Mouse (Mus musculus) heart, adult 2 months (tissue): ENCODE results near the gene Olfr692. TPM values are rescaled to one million over a fixed set of nuclear protein-coding genes. Genes with fewer than 3 reads are reported as not detected.
"Not testable (repeated sequence)": the region's sequence is repeated elsewhere in the genome, so short reads cannot be mapped to it uniquely, and the experiment has no call there.

Experiments
- DNase-seq, 2 experiments: peaks; one replicate each; pipeline ENCODE4 v3.0.0; 2021
- H3K27ac ChIP-seq: fragments of 200-600 bp; 2 replicates; pipeline ENCODE4 v1.8.1; 2022
- H3K27me3 ChIP-seq: fragments of 200-500 bp; 2 replicates; pipeline ENCODE4 v1.6.1; 2012; ENCODE audit warnings: mild to moderate bottlenecking, low read length, inconsistent platforms, mixed read lengths; ENCODE audit not compliant: control insufficient read depth, insufficient read depth
- H3K36me3 ChIP-seq: fragments of 200-500 bp; 2 replicates; pipeline ENCODE4 v1.6.1; 2012; ENCODE audit warnings: low read length, inconsistent platforms; ENCODE audit not compliant: control insufficient read depth, insufficient read depth
- H3K4me1 ChIP-seq: fragments of 200-500 bp; 2 replicates; pipeline ENCODE4 v1.6.1; 2011; ENCODE audit warnings: low read length; ENCODE audit not compliant: control insufficient read depth, insufficient read depth
- H3K4me3 ChIP-seq: fragments of 200-600 bp; 2 replicates; pipeline ENCODE4 v1.8.1; 2022
- H3K79me2 ChIP-seq: fragments of 200-500 bp; replicated peaks from 2 replicates; pipeline ENCODE4 v1.6.1; 2012; ENCODE audit warnings: mild to moderate bottlenecking, inconsistent platforms, low read length, moderate library complexity, mixed read lengths; ENCODE audit not compliant: control insufficient read depth, insufficient read depth
- H3K9ac ChIP-seq: fragments of 200-500 bp; 2 replicates; pipeline ENCODE4 v1.6.1; 2012; ENCODE audit warnings: low read depth, mild to moderate bottlenecking, control low read depth, inconsistent platforms, low read length, mixed read lengths
- CTCF ChIP-seq: fragments of 200-600 bp; IDR thresholded peaks from 2 replicates; pipeline ENCODE4 v1.8.1; 2022; ENCODE audit warnings: antibody characterized with exemption, mild to moderate bottlenecking, moderate library complexity
- EP300 ChIP-seq: fragments of 200-500 bp; IDR thresholded peaks from 2 replicates; pipeline ENCODE4 v1.6.1; 2011; ENCODE audit warnings: low read depth, low read length, control low read depth; ENCODE audit not compliant: insufficient read depth
- POLR2A ChIP-seq: fragments of 200-500 bp; IDR thresholded peaks from 2 replicates; pipeline ENCODE4 v1.6.1; 2011; ENCODE audit warnings: mild to moderate bottlenecking, low read depth, low read length, control low read depth; ENCODE audit not compliant: insufficient read depth
- WGBS: fragments of 180-500 bp; shearing (Covaris S2); methylation state at CpG from one replicate; pipeline ENCODE4 v1.1.7; 2018; 5-methylcytosine and 5-hydroxymethylcytosine counted together
- intact Hi-C: fragments of 180-260 bp; cut with DNase I; formaldehyde crosslinking; loops from one replicate; pipeline ENCODE4 v1.15.1; 2025
- polyA plus RNA-seq: library from polyadenylated mRNA; depleted of rRNA; stranded (reverse); fragments of >200 nt; gene quantifications from 2 replicates; pipeline ENCODE4 v1.2.3, GENCODE M21; 2012; rRNA removed
- total RNA-seq, 2 experiments: library from RNA; stranded (reverse); gene quantifications; 2 replicates each; pipeline ENCODE4 v1.2.3; 2021

The Olfr692 gene
- total and polyA plus RNA-seq, 3 experiments, result not detected

DNA sequence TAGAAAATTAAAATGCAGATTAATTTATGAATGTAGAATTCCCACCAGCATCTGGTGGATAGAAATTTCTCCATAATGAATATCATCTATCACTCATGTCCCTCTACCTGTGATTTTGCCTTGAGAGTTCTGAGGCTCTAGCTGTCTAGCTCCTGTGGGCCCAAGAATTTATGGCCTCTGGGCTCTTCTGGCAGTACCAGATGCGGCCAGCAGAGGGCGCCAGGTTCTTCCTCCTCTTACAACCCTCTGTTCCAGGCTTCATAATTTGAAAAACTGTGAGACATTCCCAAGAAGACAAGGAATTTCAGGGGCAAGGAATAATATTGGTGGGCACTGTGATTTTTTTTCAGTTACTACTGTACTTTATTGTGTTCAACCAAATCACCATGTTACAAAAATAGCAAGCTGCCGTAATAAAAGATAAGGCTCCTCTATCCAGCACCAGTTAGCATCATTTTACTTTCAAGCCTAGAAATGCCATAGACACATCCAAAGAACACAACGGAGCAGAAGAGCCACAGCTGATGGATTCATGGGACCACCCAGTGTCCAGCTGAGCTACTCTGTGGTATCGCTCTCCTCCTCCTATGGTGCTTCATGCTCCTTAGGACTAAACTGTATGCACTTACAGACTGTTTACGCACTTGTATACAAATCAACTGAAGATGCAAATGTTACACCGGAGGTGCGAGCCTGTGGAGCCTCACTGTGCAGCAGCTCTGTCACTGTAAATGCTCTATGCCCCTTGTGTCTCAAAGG, 44.0 kb downstream of the Olfr692 start:
- H3K4me3 ChIP-seq, H3K9ac ChIP-seq, H3K27me3 ChIP-seq, H3K27ac ChIP-seq, H3K79me2 ChIP-seq, H3K36me3 ChIP-seq, H3K4me1 ChIP-seq: not testable (repeated sequence)
- peak; percentile 58 to 87 for DNase-seq
- TF ChIP-seq CTCF (peak; percentile 96), EP300 (0 out of 2 replicates have a peak, but pooled peaks have one; percentile 32)
- 45% methylated on average over 8 of the region's 8 CpGs for WGBS
- intact Hi-C loops, result loop anchor here (1.0 to 10.0 kb wide), 4 partner anchors 66 to 240 kb away; partner anchors contain the start of gene Hpx

DNA sequence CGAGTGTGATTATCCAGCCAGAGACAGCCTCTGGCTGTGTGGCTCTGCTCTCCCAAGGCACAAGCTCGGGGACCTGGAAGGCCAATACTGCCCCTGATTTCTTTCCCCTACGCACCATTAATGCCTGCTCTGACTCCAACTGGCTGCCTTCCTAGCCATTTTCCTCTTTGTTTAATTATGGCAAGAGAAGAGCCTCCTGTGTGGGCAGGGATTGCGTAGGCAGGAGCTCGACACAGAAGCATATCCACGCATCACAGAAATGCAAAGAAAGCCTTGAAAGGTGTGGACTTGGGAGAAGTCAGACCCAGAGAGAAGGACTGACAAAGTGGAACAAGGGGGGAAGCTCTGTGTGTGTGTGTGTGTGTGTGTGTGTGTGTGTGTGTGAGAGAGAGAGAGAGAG, 46.4 kb downstream of the Olfr692 start:
- TF ChIP-seq POLR2A (no peak), CTCF (no peak), EP300 (no peak)
- Histone ChIP-seq H3K4me1 (no peaks in the 10 kb centered on the region), H3K79me2 (no peaks in the 10 kb centered on the region), H3K36me3 (no peaks in the 10 kb centered on the region), H3K9ac (no peak overlapping the region), H3K4me3 (no peak overlapping the region), H3K27me3 (no peaks in the 10 kb centered on the region), H3K27ac (no peak overlapping the region)
- 66% methylated on average over 6 of the region's 6 CpGs for WGBS
- intact Hi-C loops, result loop anchor here (5.0 to 10.0 kb wide), 2 partner anchors 190 to 242 kb away; partner anchors contain the start of gene Hpx
- no peak for DNase-seq

DNA sequence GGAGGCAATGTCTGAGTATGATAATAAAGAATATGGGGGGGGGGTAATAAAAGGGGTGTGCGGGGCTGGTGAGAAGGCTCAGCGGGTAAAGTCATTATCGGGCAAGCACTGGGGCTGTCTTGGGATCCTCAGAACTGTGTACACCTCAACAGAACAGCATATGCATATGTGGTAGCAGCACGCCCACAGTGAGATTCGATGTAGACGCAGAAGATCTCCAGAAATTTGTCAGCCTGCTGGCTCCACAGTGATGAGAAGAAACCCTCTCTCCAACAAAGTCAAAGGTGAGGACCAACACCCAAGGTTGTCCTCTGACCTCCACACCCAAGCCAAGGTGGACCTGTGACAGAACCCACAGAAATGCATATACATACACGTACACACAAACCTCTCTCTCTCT, 48.5 kb downstream of the Olfr692 start:
- intact Hi-C loops, result loop anchor here (10.0 kb wide), 1 partner anchor 188 kb away; the partner anchor contains the start of gene Hpx
- 89% methylated on average over 7 of the region's 7 CpGs for WGBS
- no peak overlapping the region for H3K4me3 ChIP-seq
- no peaks in the 10 kb centered on the region for H3K36me3 ChIP-seq
- no peak overlapping the region for H3K9ac ChIP-seq
- DNase-seq, result no peak
- H3K4me1 ChIP-seq, result no peaks in the 10 kb centered on the region
- H3K27ac ChIP-seq, result no peak overlapping the region
- TF ChIP-seq CTCF (no peak), POLR2A (no peak), EP300 (no peak)
- H3K27me3 ChIP-seq, result no peaks in the 10 kb centered on the region
- no peaks in the 10 kb centered on the region for H3K79me2 ChIP-seq

DNA sequence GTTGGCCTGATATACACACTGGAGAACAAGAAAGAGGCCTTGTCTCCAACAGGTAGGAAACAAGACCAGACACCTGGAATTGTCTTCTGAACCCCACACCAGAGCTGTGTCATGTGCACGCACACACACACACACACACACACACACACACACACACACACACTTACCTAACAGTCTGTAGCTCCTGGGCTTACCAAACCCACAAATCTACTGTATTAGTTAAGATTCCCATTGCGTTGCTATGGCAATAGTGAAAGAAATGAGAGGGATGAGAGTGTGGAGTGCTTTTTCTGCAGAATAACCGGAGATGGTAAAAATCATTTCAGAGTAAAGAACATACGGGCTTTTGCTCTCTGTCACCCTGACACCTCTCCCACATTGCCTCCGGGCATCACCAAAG, 50.1 kb downstream of the Olfr692 start:
- H3K36me3 ChIP-seq, result no peaks in the 10 kb centered on the region
- no peaks in the 10 kb centered on the region for H3K4me1 ChIP-seq
- no peak for DNase-seq
- TF ChIP-seq POLR2A, result no peak
- no peak overlapping the region for H3K9ac ChIP-seq
- H3K79me2 ChIP-seq, result no peaks in the 10 kb centered on the region
- H3K27me3 ChIP-seq, result no peaks in the 10 kb centered on the region
- intact Hi-C loops, result loop anchor here (10.0 kb wide), 1 partner anchor 187 kb away; the partner anchor contains the start of gene Hpx
- 79% methylated on average over 5 of the region's 5 CpGs for WGBS
- H3K4me3 ChIP-seq, result no peak overlapping the region
- no peak overlapping the region for H3K27ac ChIP-seq

Other genes starting within 250 kb of the Olfr692 start
- not detected for gene Olfr683, start 221.2 kb upstream of the Olfr692 start, total RNA-seq
- gene Olfr683, start 221.2 kb upstream of the Olfr692 start, polyA plus RNA-seq, result not detected in 2 replicates
- not detected for gene Olfr684, start 204.6 kb upstream of the Olfr692 start, total RNA-seq
- gene Olfr684, start 204.6 kb upstream of the Olfr692 start, polyA plus RNA-seq, result not detected in 2 replicates
- not detected for gene Olfr685, start 182.2 kb upstream of the Olfr692 start, total RNA-seq
- gene Olfr685, start 182.2 kb upstream of the Olfr692 start, polyA plus RNA-seq, result not detected in 2 replicates
- gene Olfr686, start 160.7 kb upstream of the Olfr692 start, total RNA-seq, result not detected
- gene Olfr686, start 160.7 kb upstream of the Olfr692 start, polyA plus RNA-seq, result not detected in 2 replicates
- not detected for gene Olfr688, start 80.1 kb upstream of the Olfr692 start, total RNA-seq
- not detected in 2 replicates for gene Olfr688, start 80.1 kb upstream of the Olfr692 start, polyA plus RNA-seq
- gene Olfr689, start 57.1 kb upstream of the Olfr692 start, total RNA-seq, result not detected
- not detected in 2 replicates for gene Olfr689, start 57.1 kb upstream of the Olfr692 start, polyA plus RNA-seq
- gene Olfr690, start 34.1 kb upstream of the Olfr692 start, total RNA-seq, result not detected
- gene Olfr690, start 34.1 kb upstream of the Olfr692 start, polyA plus RNA-seq, result not detected in 2 replicates
- not detected for gene Olfr691, start 26.0 kb upstream of the Olfr692 start, total RNA-seq
- 0.15 TPM in 1 of 2 replicates, not detected in the other for gene Olfr691, start 26.0 kb upstream of the Olfr692 start, polyA plus RNA-seq
- not detected for gene Gm5901, start 6.8 kb downstream of the Olfr692 start, total RNA-seq
- gene Gm5901, start 6.8 kb downstream of the Olfr692 start, polyA plus RNA-seq, result 0.12 TPM in 1 of 2 replicates, not detected in the other
- gene Fam160a2, start 31.8 kb downstream of the Olfr692 start, total RNA-seq, result 10 to 100 TPM; 16.0 to 16.3 TPM
- gene Fam160a2, start 31.8 kb downstream of the Olfr692 start, polyA plus RNA-seq, result 25.4 and 48.2 TPM in 2 replicates
- gene Cnga4, start 36.3 kb downstream of the Olfr692 start, total RNA-seq, result not detected
- gene Cnga4, start 36.3 kb downstream of the Olfr692 start, polyA plus RNA-seq, result 0.09 and 0.14 TPM in 2 replicates
- not detected for gene Cckbr, start 57.5 kb downstream of the Olfr692 start, total RNA-seq
- gene Cckbr, start 57.5 kb downstream of the Olfr692 start, polyA plus RNA-seq, result not detected in 2 replicates
- gene Cavin3, start 114.1 kb downstream of the Olfr692 start, total RNA-seq, result 10 to 100 TPM; 17.5 to 24.0 TPM
- gene Cavin3, start 114.1 kb downstream of the Olfr692 start, polyA plus RNA-seq, result 18.0 and 21.0 TPM in 2 replicates
- 100 to 1,000 TPM; 154 to 186 TPM for gene Smpd1, start 186.1 kb downstream of the Olfr692 start, total RNA-seq
- gene Smpd1, start 186.1 kb downstream of the Olfr692 start, polyA plus RNA-seq, result 190 and 211 TPM in 2 replicates
- 100 to 1,000 TPM; 123 to 147 TPM for gene Apbb1, start 213.4 kb downstream of the Olfr692 start, total RNA-seq
- 259 and 333 TPM in 2 replicates for gene Apbb1, start 213.4 kb downstream of the Olfr692 start, polyA plus RNA-seq
- gene Hpx, start 231.9 kb downstream of the Olfr692 start, total RNA-seq, result under 1 TPM in 1 of 2 experiments, not detected in 1; 0.16 TPM
- gene Hpx, start 231.9 kb downstream of the Olfr692 start, polyA plus RNA-seq, result 0.33 and 1.9 TPM in 2 replicates